21 mouse cellular contexts compared by ENCODE assay signal in the genomic region with DNA sequence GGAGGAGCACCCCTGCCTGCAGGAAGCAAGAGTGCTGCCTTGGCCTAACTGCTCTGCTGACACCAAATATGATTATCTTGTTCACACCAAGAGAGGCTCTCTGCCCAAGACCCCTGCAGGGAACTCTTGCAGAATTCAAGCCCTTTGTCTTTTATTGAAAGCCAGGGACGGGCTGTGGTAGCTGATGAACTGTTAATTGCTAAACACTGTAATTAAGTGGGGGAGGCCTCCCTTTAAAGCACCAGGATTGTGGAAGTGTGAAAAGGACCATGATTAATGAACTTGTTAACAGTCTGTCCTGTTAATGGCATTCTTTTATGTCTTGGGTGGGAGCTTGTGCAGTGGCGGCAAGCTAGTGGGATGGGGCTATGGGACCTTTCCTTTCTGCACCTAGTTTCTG.
A peak's percentile ranks its signal among the peaks of the same experiment; 100 is the strongest.
DNase-seq lines count a peak whose midpoint lies in the region; ATAC-seq and TF ChIP-seq lines count a peak whose summit lies in the region.
"Had no signal": no experiment of that assay in that cellular context is flagged by ENCODE, and none has a peak within 500 bp of the region (broad histone marks: within the 10 kb centered on the region; RNA-seq: fewer than 3 reads in every experiment).

No protein-coding gene starts in this region.

- H3K9ac ChIP-seq in midbrain, postnatal 0 days (replicated peaks; ENCODE audit: low read length, poor library complexity, severe bottlenecking) = no peak overlapping the region
- no peak overlapping the region for H3K9ac ChIP-seq in midbrain, embryonic 13.5 days (replicated peaks)
- H3K9ac ChIP-seq in forebrain, embryonic 13.5 days = no peak overlapping the region
- H3K9ac ChIP-seq in forebrain, postnatal 0 days = no peak overlapping the region
- H3K9ac ChIP-seq: embryonic facial prominence, embryonic 15.5 days; heart, embryonic 13.5 days had no signal

- no peak for TF ChIP-seq POLR2A in brain, embryonic 14.5 days (IDR thresholded peaks at IDR 0.05; ENCODE audit: borderline replicate concordance, extremely low read depth, insufficient read depth, insufficient read length, poor library complexity, severe bottlenecking)

- H3K4me2 ChIP-seq in midbrain, postnatal 0 days (ENCODE audit: low read depth, low read length, poor library complexity, severe bottlenecking) = no peak overlapping the region
- no peak overlapping the region for H3K4me2 ChIP-seq in midbrain, embryonic 13.5 days (replicated peaks)
- H3K4me2 ChIP-seq in forebrain, embryonic 13.5 days = no peak overlapping the region
- no peak overlapping the region for H3K4me2 ChIP-seq in forebrain, postnatal 0 days (ENCODE audit: low read depth)
- H3K4me2 ChIP-seq: embryonic facial prominence, embryonic 15.5 days; heart, embryonic 13.5 days had no signal

- no peaks in the 10 kb centered on the region for H3K27me3 ChIP-seq in midbrain, postnatal 0 days (ENCODE audit: insufficient read depth, low read length)
- peaks cover 5% of the 10 kb centered on the region; the same call in 1 of the 2 replicates for H3K27me3 ChIP-seq in midbrain, embryonic 13.5 days
- H3K27me3 ChIP-seq in forebrain, embryonic 13.5 days = peaks cover 38% of the 10 kb centered on the region
- no peaks in the 10 kb centered on the region for H3K27me3 ChIP-seq in forebrain, postnatal 0 days (ENCODE audit: insufficient read depth, low read length)

- DNase-seq in midbrain, postnatal 0 days (ENCODE audit: low spot score) = peak; percentile 14
- peak; percentile 85 for DNase-seq in brain, embryonic 14.5 days (ENCODE audit: low read depth)
- no peak for DNase-seq in forebrain, postnatal 0 days
- no peak for DNase-seq in heart, postnatal 10 days
- no peak for DNase-seq in urinary bladder, adult 18-20 months (ENCODE audit: low spot score in 2 of 2)
- no peak for DNase-seq in thymus, postnatal 14 days
- DNase-seq: adrenal gland, adult 8-10 months; adrenal gland, postnatal 36 days; cerebellum, adult 11 months; cerebellum, adult 8-10 months; cerebellum, postnatal 14 days; embryo, embryonic 11 days; gastrocnemius, adult 2 months; gastrocnemius, postnatal 36 days; heart, adult 11 months had no signal

- no peaks in the 10 kb centered on the region for H3K4me1 ChIP-seq in midbrain, postnatal 0 days (ENCODE audit: insufficient read depth, low read length)
- H3K4me1 ChIP-seq in midbrain, embryonic 13.5 days (replicated peaks) = no peaks in the 10 kb centered on the region; the same call in 1 of the 2 replicates
- H3K4me1 ChIP-seq in forebrain, embryonic 13.5 days = peaks cover 25% of the 10 kb centered on the region
- H3K4me1 ChIP-seq in forebrain, postnatal 0 days (ENCODE audit: insufficient read depth) = peaks cover 4% of the 10 kb centered on the region; the same call in 1 of the 2 replicates
- H3K4me1 ChIP-seq: heart, embryonic 13.5 days had no signal

- 47% methylated on average over 2 of the region's 2 CpGs for WGBS in midbrain, postnatal 0 days
- 41% methylated on average over 2 of the region's 2 CpGs for WGBS in midbrain, embryonic 13.5 days
- WGBS in forebrain, embryonic 13.5 days = 0% methylated on average over 2 of the region's 2 CpGs
- 13% methylated on average over 2 of the region's 2 CpGs for WGBS in forebrain, postnatal 0 days

- TF ChIP-seq CTCF in midbrain, postnatal 0 days (IDR thresholded peaks at IDR 0.05) = no peak
- TF ChIP-seq CTCF in brain, embryonic 14.5 days (IDR thresholded peaks at IDR 0.05; ENCODE audit: borderline replicate concordance, extremely low read depth, insufficient read depth, insufficient read length) = no peak
- no peak for TF ChIP-seq CTCF in forebrain, postnatal 0 days (IDR thresholded peaks at IDR 0.05; ENCODE audit: low read depth)

- H3K27ac ChIP-seq in midbrain, postnatal 0 days (ENCODE audit: low read depth, low read length) = no peak overlapping the region
- no peak overlapping the region for H3K27ac ChIP-seq in midbrain, embryonic 13.5 days
- 0 out of 2 replicates have a peak overlapping the region, but pooled peaks have one; percentile 31 for H3K27ac ChIP-seq in forebrain, embryonic 13.5 days
- no peak overlapping the region for H3K27ac ChIP-seq in forebrain, postnatal 0 days (ENCODE audit: low read depth, low read length)
- H3K27ac ChIP-seq: embryonic facial prominence, embryonic 15.5 days; gastrocnemius, adult 2 months; heart, embryonic 13.5 days had no signal

- intact Hi-C loops in heart, postnatal 10 days (cut with DNase I) = no loop called here

- no peak for ATAC-seq in midbrain, postnatal 0 days (ENCODE audit: low FRiP score)
- no peak for ATAC-seq in midbrain, embryonic 13.5 days
- ATAC-seq in forebrain, embryonic 13.5 days = peak; percentile 76; the same call in 1 of the 2 replicates
- peak; percentile 38; the same call in 1 of the 2 replicates for ATAC-seq in forebrain, postnatal 0 days
- ATAC-seq: hindbrain, embryonic 16.5 days had no signal

- no peak overlapping the region for H3K4me3 ChIP-seq in midbrain, postnatal 0 days (ENCODE audit: low read depth, low read length)
- H3K4me3 ChIP-seq in midbrain, embryonic 13.5 days (replicated peaks) = no peak overlapping the region
- H3K4me3 ChIP-seq in forebrain, embryonic 13.5 days = no peak overlapping the region
- no peak overlapping the region for H3K4me3 ChIP-seq in forebrain, postnatal 0 days (ENCODE audit: low read depth, low read length)
- H3K4me3 ChIP-seq: embryonic facial prominence, embryonic 15.5 days; erythroblast, embryonic 14.5 days; gastrocnemius, adult 2 months; heart, embryonic 13.5 days had no signal

- no peaks in the 10 kb centered on the region for H3K36me3 ChIP-seq in midbrain, postnatal 0 days (ENCODE audit: insufficient read depth, low read length)
- no peaks in the 10 kb centered on the region for H3K36me3 ChIP-seq in midbrain, embryonic 13.5 days
- H3K36me3 ChIP-seq in forebrain, embryonic 13.5 days (ENCODE audit: poor library complexity, severe bottlenecking) = no peaks in the 10 kb centered on the region
- no peaks in the 10 kb centered on the region for H3K36me3 ChIP-seq in forebrain, postnatal 0 days (ENCODE audit: insufficient read depth)
- H3K36me3 ChIP-seq: embryonic facial prominence, embryonic 15.5 days; heart, embryonic 13.5 days had no signal

- no peaks in the 10 kb centered on the region for H3K9me3 ChIP-seq in midbrain, postnatal 0 days (ENCODE audit: low read length)
- no peaks in the 10 kb centered on the region for H3K9me3 ChIP-seq in midbrain, embryonic 13.5 days
- H3K9me3 ChIP-seq in forebrain, embryonic 13.5 days (replicated peaks) = no peaks in the 10 kb centered on the region
- H3K9me3 ChIP-seq in forebrain, postnatal 0 days (ENCODE audit: low read length) = no peaks in the 10 kb centered on the region
- H3K9me3 ChIP-seq: embryonic facial prominence, embryonic 15.5 days; heart, embryonic 13.5 days had no signal

Comparison
In these comparisons a context has a peak if more than half of its experiments do, and no peak if none do; other contexts are left out.
1. ATAC-seq: peak in forebrain, embryonic 13.5 days (single experiment) and forebrain, postnatal 0 days (single experiment); none in midbrain, postnatal 0 days (single experiment) and midbrain, embryonic 13.5 days (single experiment).
2. DNase-seq: peak in midbrain, postnatal 0 days (single experiment) and brain, embryonic 14.5 days (single experiment); none in forebrain, postnatal 0 days (single experiment), heart, postnatal 10 days (0 of 2), urinary bladder, adult 18-20 months (0 of 2) and thymus, postnatal 14 days (single experiment).